Mouse (Mus musculus): Measurements from ENCODE around the gene Mical2.

DNA sequence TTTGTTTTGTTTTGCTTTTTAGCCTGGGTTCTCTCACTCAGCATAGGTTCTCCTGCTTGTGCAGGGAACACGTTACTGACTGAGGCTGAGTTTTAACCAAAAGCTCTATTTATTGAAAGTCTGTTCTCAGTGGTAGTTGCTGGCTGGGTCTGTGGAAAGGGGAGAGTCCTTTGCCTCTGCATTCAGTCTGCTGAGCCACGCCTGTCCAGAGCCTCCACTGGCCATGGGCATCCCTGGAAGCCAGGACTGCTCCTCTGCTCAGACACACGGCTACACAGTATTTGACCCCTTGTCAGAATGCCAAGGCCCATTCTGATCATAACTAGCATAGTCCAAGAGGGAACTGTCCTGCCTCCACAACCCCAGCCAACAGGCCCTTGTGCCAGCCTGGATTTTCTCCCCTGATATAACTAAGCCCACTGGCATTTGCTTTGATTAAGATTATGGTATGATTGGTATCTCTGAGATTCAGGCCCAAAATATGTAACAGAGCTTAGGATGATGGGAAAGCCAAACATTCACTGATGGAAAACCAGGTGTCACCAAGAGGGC, 73.3 kb downstream of the Mical2 start:
- no peak for TF ChIP-seq EP300 (IDR thresholded peaks at IDR 0.05; ENCODE audit: insufficient read depth, low read depth, low read length)
- no peak for TF ChIP-seq CTCF (IDR thresholded peaks at IDR 0.05)
